Mouse (Mus musculus): ENCODE data around the gene Met. TPM values are rescaled to one million over a fixed set of nuclear protein-coding genes. Genes with fewer than 3 reads are reported as not detected.

Met gene
- polyA plus RNA-seq, 1 experiment: 0.35 TPM

- Histone ChIP-seq H3K4me1 (ENCODE audit: control insufficient read depth, insufficient read depth, low read length) (no peaks in the 10 kb centered on the region), H3K36me3 (ENCODE audit: control insufficient read depth, insufficient read depth, low read length) (no peaks in the 10 kb centered on the region), H3K27me3 (ENCODE audit: control insufficient read depth, insufficient read depth, low read length) (no peaks in the 10 kb centered on the region), H3K4me3 (ENCODE audit: control insufficient read depth, low read depth, low read length) (no peak overlapping the region), H3K27ac (ENCODE audit: control insufficient read depth, insufficient read depth, low read depth, low read length) (no peak overlapping the region)
- TF ChIP-seq CTCF (IDR thresholded peaks at IDR 0.05; ENCODE audit: control insufficient read depth, insufficient read depth, insufficient replicate concordance, low read depth, low read length): no peak
- TF ChIP-seq POLR2A (IDR thresholded peaks at IDR 0.05; ENCODE audit: control insufficient read depth, low read depth, low read length): no peak
Observed at GRCm38 (mm10) chr6:17521901-17522717, 58.5 kb downstream of the Met start.

- no peak for TF ChIP-seq POLR2A (IDR thresholded peaks at IDR 0.05; ENCODE audit: control insufficient read depth, low read depth, low read length)
- no peak for TF ChIP-seq CTCF (IDR thresholded peaks at IDR 0.05; ENCODE audit: control insufficient read depth, insufficient read depth, insufficient replicate concordance, low read depth, low read length)
- H3K4me1 ChIP-seq (ENCODE audit: control insufficient read depth, insufficient read depth, low read length): no peaks in the 10 kb centered on the region
- no peaks in the 10 kb centered on the region for H3K27me3 ChIP-seq (ENCODE audit: control insufficient read depth, insufficient read depth, low read length)
- no peaks in the 10 kb centered on the region for H3K36me3 ChIP-seq (ENCODE audit: control insufficient read depth, insufficient read depth, low read length)
- H3K27ac ChIP-seq (ENCODE audit: control insufficient read depth, insufficient read depth, low read depth, low read length): no peak overlapping the region
- H3K4me3 ChIP-seq (ENCODE audit: control insufficient read depth, low read depth, low read length): no peak overlapping the region
Observed at GRCm38 (mm10) chr6:17522917-17523316, 59.3 kb downstream of the Met start.

- Histone ChIP-seq H3K4me1 (ENCODE audit: control insufficient read depth, insufficient read depth, low read length) (no peaks in the 10 kb centered on the region), H3K27me3 (ENCODE audit: control insufficient read depth, insufficient read depth, low read length) (no peaks in the 10 kb centered on the region), H3K4me3 (ENCODE audit: control insufficient read depth, low read depth, low read length) (no peak overlapping the region), H3K27ac (ENCODE audit: control insufficient read depth, insufficient read depth, low read depth, low read length) (no peak overlapping the region), H3K36me3 (ENCODE audit: control insufficient read depth, insufficient read depth, low read length) (no peaks in the 10 kb centered on the region)
- TF ChIP-seq POLR2A (IDR thresholded peaks at IDR 0.05; ENCODE audit: control insufficient read depth, low read depth, low read length) (no peak), CTCF (IDR thresholded peaks at IDR 0.05; ENCODE audit: control insufficient read depth, insufficient read depth, insufficient replicate concordance, low read depth, low read length) (no peak)
Observed at GRCm38 (mm10) chr6:17529490-17530269, 66.1 kb downstream of the Met start.

GRCm38 (mm10) chr6:17541615-17542014, 78.0 kb downstream of the Met start:
- H3K27ac ChIP-seq (ENCODE audit: control insufficient read depth, insufficient read depth, low read depth, low read length): no peak overlapping the region
- H3K4me3 ChIP-seq (ENCODE audit: control insufficient read depth, low read depth, low read length): no peak overlapping the region
- H3K27me3 ChIP-seq (ENCODE audit: control insufficient read depth, insufficient read depth, low read length): no peaks in the 10 kb centered on the region
- H3K36me3 ChIP-seq (ENCODE audit: control insufficient read depth, insufficient read depth, low read length): no peaks in the 10 kb centered on the region
- TF ChIP-seq CTCF (IDR thresholded peaks at IDR 0.05; ENCODE audit: control insufficient read depth, insufficient read depth, insufficient replicate concordance, low read depth, low read length) (no peak), POLR2A (IDR thresholded peaks at IDR 0.05; ENCODE audit: control insufficient read depth, low read depth, low read length) (no peak)
- H3K4me1 ChIP-seq (ENCODE audit: control insufficient read depth, insufficient read depth, low read length): no peaks in the 10 kb centered on the region

GRCm38 (mm10) chr6:17542383-17542782, 78.8 kb downstream of the Met start:
- Histone ChIP-seq H3K4me1 (ENCODE audit: control insufficient read depth, insufficient read depth, low read length) (no peaks in the 10 kb centered on the region), H3K4me3 (ENCODE audit: control insufficient read depth, low read depth, low read length) (no peak overlapping the region), H3K36me3 (ENCODE audit: control insufficient read depth, insufficient read depth, low read length) (no peaks in the 10 kb centered on the region), H3K27ac (ENCODE audit: control insufficient read depth, insufficient read depth, low read depth, low read length) (no peak overlapping the region), H3K27me3 (ENCODE audit: control insufficient read depth, insufficient read depth, low read length) (no peaks in the 10 kb centered on the region)
- no peak for TF ChIP-seq POLR2A (IDR thresholded peaks at IDR 0.05; ENCODE audit: control insufficient read depth, low read depth, low read length)
- no peak for TF ChIP-seq CTCF (IDR thresholded peaks at IDR 0.05; ENCODE audit: control insufficient read depth, insufficient read depth, insufficient replicate concordance, low read depth, low read length)

DNA sequence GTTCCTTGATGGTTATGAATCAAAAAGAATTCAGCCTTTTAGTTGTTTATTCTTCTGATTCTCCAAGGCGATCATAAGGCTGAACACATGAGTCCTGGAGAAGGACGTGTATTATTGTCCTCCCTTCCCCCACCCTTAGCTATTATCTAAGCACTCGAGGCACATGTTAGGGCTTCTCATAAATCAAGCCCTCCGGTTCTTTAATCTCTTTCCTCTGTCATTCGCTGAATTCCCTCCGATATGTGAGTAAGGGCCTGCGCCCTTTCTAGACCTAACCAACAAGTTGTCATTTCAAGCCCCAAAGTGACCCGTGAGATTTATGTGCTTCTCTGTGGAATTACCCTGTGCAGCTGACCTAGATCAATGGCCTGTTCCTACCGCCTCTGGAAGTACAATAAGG, 81.9 kb downstream of the Met start:
- TF ChIP-seq CTCF (IDR thresholded peaks at IDR 0.05; ENCODE audit: control insufficient read depth, insufficient read depth, insufficient replicate concordance, low read depth, low read length) (no peak), POLR2A (IDR thresholded peaks at IDR 0.05; ENCODE audit: control insufficient read depth, low read depth, low read length) (no peak)
- Histone ChIP-seq H3K27me3 (ENCODE audit: control insufficient read depth, insufficient read depth, low read length) (no peaks in the 10 kb centered on the region), H3K27ac (ENCODE audit: control insufficient read depth, insufficient read depth, low read depth, low read length) (no peak overlapping the region), H3K4me1 (ENCODE audit: control insufficient read depth, insufficient read depth, low read length) (no peaks in the 10 kb centered on the region), H3K4me3 (ENCODE audit: control insufficient read depth, low read depth, low read length) (no peak overlapping the region), H3K36me3 (ENCODE audit: control insufficient read depth, insufficient read depth, low read length) (no peaks in the 10 kb centered on the region)

GRCm38 (mm10) chr6:17546341-17546740, 82.7 kb downstream of the Met start:
- H3K27me3 ChIP-seq (ENCODE audit: control insufficient read depth, insufficient read depth, low read length): no peaks in the 10 kb centered on the region
- no peak overlapping the region for H3K27ac ChIP-seq (ENCODE audit: control insufficient read depth, insufficient read depth, low read depth, low read length)
- H3K4me1 ChIP-seq (ENCODE audit: control insufficient read depth, insufficient read depth, low read length): no peaks in the 10 kb centered on the region
- TF ChIP-seq CTCF (IDR thresholded peaks at IDR 0.05; ENCODE audit: control insufficient read depth, insufficient read depth, insufficient replicate concordance, low read depth, low read length) (no peak), POLR2A (IDR thresholded peaks at IDR 0.05; ENCODE audit: control insufficient read depth, low read depth, low read length) (no peak)
- H3K36me3 ChIP-seq (ENCODE audit: control insufficient read depth, insufficient read depth, low read length): no peaks in the 10 kb centered on the region
- no peak overlapping the region for H3K4me3 ChIP-seq (ENCODE audit: control insufficient read depth, low read depth, low read length)

Measured in testis, adult 2 months (tissue).